ENCODE assay signal across 27 mouse cellular contexts in genomic region chr6:21787274-21787673, GRCm38 (mm10).
DNase-seq lines count a peak whose midpoint lies in the region; ATAC-seq and TF ChIP-seq lines count a peak whose summit lies in the region.
"Had no signal": no experiment of that assay in that cellular context is flagged by ENCODE, and none has a peak within 500 bp of the region (broad histone marks: within the 10 kb centered on the region; RNA-seq: fewer than 3 reads in every experiment).

No protein-coding gene starts in this region.

- no peaks in the 10 kb centered on the region for H3K36me3 ChIP-seq in midbrain, embryonic 14.5 days (ENCODE audit: control insufficient read depth, insufficient read depth, low read length)
- no peaks in the 10 kb centered on the region for H3K36me3 ChIP-seq in midbrain, embryonic 16.5 days (ENCODE audit: control insufficient read depth, insufficient read depth, low read length)
- no peaks in the 10 kb centered on the region for H3K36me3 ChIP-seq in intestine, postnatal 0 days (ENCODE audit: control insufficient read depth, insufficient read depth)
- H3K36me3 ChIP-seq in liver, embryonic 16.5 days (ENCODE audit: control insufficient read depth, insufficient read depth) = no peaks in the 10 kb centered on the region
- 0 out of 2 replicates have a peak, but pooled peaks cover 5% of the 10 kb centered on the region for H3K36me3 ChIP-seq in hindbrain, embryonic 14.5 days (replicated peaks; ENCODE audit: control insufficient read depth, insufficient read depth)
- H3K36me3 ChIP-seq: forebrain, embryonic 12.5 days; heart, embryonic 15.5 days; hindbrain, embryonic 10.5 days; kidney, embryonic 15.5 days; midbrain, embryonic 10.5 days; neural tube, embryonic 15.5 days had no signal

- H3K27me3 ChIP-seq in midbrain, embryonic 14.5 days (ENCODE audit: control insufficient read depth, insufficient read depth, low read length) = no peaks in the 10 kb centered on the region
- H3K27me3 ChIP-seq in midbrain, embryonic 16.5 days (ENCODE audit: control insufficient read depth, insufficient read depth, low read depth, low read length) = no peaks in the 10 kb centered on the region
- H3K27me3 ChIP-seq in intestine, postnatal 0 days (replicated peaks; ENCODE audit: control insufficient read depth, insufficient read depth, low read length) = no peaks in the 10 kb centered on the region
- H3K27me3 ChIP-seq in liver, embryonic 16.5 days (ENCODE audit: control insufficient read depth, insufficient read depth, low read depth, low read length) = no peaks in the 10 kb centered on the region
- H3K27me3 ChIP-seq in hindbrain, embryonic 14.5 days (ENCODE audit: control insufficient read depth, insufficient read depth, low read length) = no peaks in the 10 kb centered on the region
- H3K27me3 ChIP-seq: heart, embryonic 15.5 days; kidney, embryonic 15.5 days; neural tube, embryonic 15.5 days; Patski had no signal

- no peak for TF ChIP-seq CTCF in intestine, postnatal 0 days (IDR thresholded peaks at IDR 0.05; ENCODE audit: low read depth)

- intact Hi-C loops in heart, postnatal 25 days (cut with DNase I) = no loop called here

- H3K9ac ChIP-seq in midbrain, embryonic 14.5 days (replicated peaks; ENCODE audit: low read length) = no peak overlapping the region
- H3K9ac ChIP-seq in midbrain, embryonic 16.5 days (ENCODE audit: low read depth, low read length) = no peak overlapping the region
- H3K9ac ChIP-seq in intestine, postnatal 0 days (ENCODE audit: low read depth, low read length) = no peak overlapping the region
- H3K9ac ChIP-seq in liver, embryonic 16.5 days (ENCODE audit: low read depth, low read length) = no peak overlapping the region
- H3K9ac ChIP-seq in hindbrain, embryonic 14.5 days = no peak overlapping the region
- H3K9ac ChIP-seq: forebrain, embryonic 12.5 days; heart, embryonic 15.5 days; kidney, embryonic 15.5 days; neural tube, embryonic 15.5 days had no signal

- H3K4me1 ChIP-seq in midbrain, embryonic 14.5 days (ENCODE audit: control insufficient read depth, insufficient read depth, low read length) = 0 out of 2 replicates have a peak, but pooled peaks cover 7% of the 10 kb centered on the region
- no peaks in the 10 kb centered on the region for H3K4me1 ChIP-seq in midbrain, embryonic 16.5 days (ENCODE audit: control insufficient read depth, insufficient read depth, low read length)
- no peaks in the 10 kb centered on the region for H3K4me1 ChIP-seq in intestine, postnatal 0 days (replicated peaks; ENCODE audit: control insufficient read depth, insufficient read depth, low read length)
- peaks cover 29% of the 10 kb centered on the region for H3K4me1 ChIP-seq in liver, embryonic 16.5 days (ENCODE audit: control insufficient read depth, low read depth, low read length)
- no peaks in the 10 kb centered on the region for H3K4me1 ChIP-seq in hindbrain, embryonic 14.5 days (replicated peaks; ENCODE audit: control insufficient read depth, insufficient read depth, low read length)
- H3K4me1 ChIP-seq: heart, embryonic 15.5 days had no signal

- no peak overlapping the region for H3K4me3 ChIP-seq in midbrain, embryonic 14.5 days (replicated peaks; ENCODE audit: low read depth, low read length)
- H3K4me3 ChIP-seq in midbrain, embryonic 16.5 days (ENCODE audit: low read depth, low read length) = no peak overlapping the region
- no peak overlapping the region for H3K4me3 ChIP-seq in intestine, postnatal 0 days (ENCODE audit: low read depth, low read length)
- H3K4me3 ChIP-seq in liver, embryonic 16.5 days (ENCODE audit: low read depth, low read length) = no peak overlapping the region; the same call in 1 of the 2 replicates
- no peak overlapping the region for H3K4me3 ChIP-seq in hindbrain, embryonic 14.5 days (replicated peaks; ENCODE audit: low read length)
- H3K4me3 ChIP-seq: forebrain, embryonic 12.5 days; heart, adult 2 months; heart, embryonic 15.5 days; hindbrain, embryonic 10.5 days; kidney, embryonic 15.5 days; midbrain, embryonic 10.5 days; neural tube, embryonic 15.5 days had no signal

- DNase-seq in midbrain, embryonic 14.5 days = peak; percentile 10
- DNase-seq in c-Kit-positive CD71-positive TER-119-negative erythroid progenitor cells, embryonic 14.5 days (ENCODE audit: low read depth) = peak; percentile 40
- no peak for DNase-seq in hindbrain, embryonic 14.5 days (ENCODE audit: low spot score)
- no peak for DNase-seq in layer of hippocampus, adult 11-12 months (ENCODE audit: low spot score)
- no peak for DNase-seq in heart, postnatal 25 days (ENCODE audit: low spot score)
- DNase-seq: adrenal gland, adult 8-10 months; cerebellum, adult 9-11 months; embryo, embryonic 11 days; gastrocnemius, postnatal 10 days; heart, adult 2 months; layer of hippocampus, postnatal 36 days; left cerebral cortex, postnatal 4 days; lung, postnatal 36 days; right cerebral cortex, postnatal 14 days; spleen, adult 18-20 months; thymus, postnatal 25 days had no signal

- ATAC-seq in midbrain, embryonic 14.5 days (ENCODE audit: low FRiP score, low TSS enrichment) = no peak
- ATAC-seq in midbrain, embryonic 16.5 days = no peak
- no peak for ATAC-seq in intestine, postnatal 0 days
- peak; percentile 75 for ATAC-seq in liver, embryonic 16.5 days (ENCODE audit: low read depth)
- ATAC-seq in hindbrain, embryonic 14.5 days (ENCODE audit: low FRiP score) = no peak
- ATAC-seq: inflammation-experienced regulatory T-cells, adult 6 months; Patski had no signal

- WGBS in midbrain, embryonic 14.5 days = 19% methylated on average over 6 of the region's 6 CpGs
- WGBS in midbrain, embryonic 16.5 days = 18% methylated on average over 6 of the region's 6 CpGs
- WGBS in intestine, postnatal 0 days = 27% methylated on average over 6 of the region's 6 CpGs
- 14% methylated on average over 6 of the region's 6 CpGs for WGBS in liver, embryonic 16.5 days (ENCODE audit: insufficient replicate concordance)
- 33% methylated on average over 6 of the region's 6 CpGs for WGBS in hindbrain, embryonic 14.5 days

- no peaks in the 10 kb centered on the region for H3K9me3 ChIP-seq in midbrain, embryonic 14.5 days (ENCODE audit: control insufficient read depth, low read length)
- H3K9me3 ChIP-seq in midbrain, embryonic 16.5 days (replicated peaks; ENCODE audit: control insufficient read depth, low read length, poor library complexity, severe bottlenecking) = no peaks in the 10 kb centered on the region
- no peaks in the 10 kb centered on the region for H3K9me3 ChIP-seq in intestine, postnatal 0 days (ENCODE audit: control insufficient read depth)
- no peaks in the 10 kb centered on the region for H3K9me3 ChIP-seq in liver, embryonic 16.5 days (replicated peaks; ENCODE audit: control insufficient read depth, low read length)
- H3K9me3 ChIP-seq in hindbrain, embryonic 14.5 days (ENCODE audit: control insufficient read depth, low read length) = no peaks in the 10 kb centered on the region
- H3K9me3 ChIP-seq: forebrain, embryonic 12.5 days; heart, embryonic 15.5 days; hindbrain, embryonic 10.5 days; kidney, embryonic 15.5 days; midbrain, embryonic 10.5 days; neural tube, embryonic 15.5 days had no signal

- H3K27ac ChIP-seq in midbrain, embryonic 14.5 days (replicated peaks; ENCODE audit: low read depth, low read length) = no peak overlapping the region
- no peak overlapping the region for H3K27ac ChIP-seq in midbrain, embryonic 16.5 days (ENCODE audit: low read length)
- no peak overlapping the region; the same call in 1 of the 2 replicates for H3K27ac ChIP-seq in intestine, postnatal 0 days (ENCODE audit: low read depth, low read length)
- peak overlapping the region; percentile 39; the same call in 1 of the 2 replicates for H3K27ac ChIP-seq in liver, embryonic 16.5 days (ENCODE audit: low read length)
- no peak overlapping the region for H3K27ac ChIP-seq in hindbrain, embryonic 14.5 days
- H3K27ac ChIP-seq: forebrain, embryonic 12.5 days; heart, adult 2 months; heart, embryonic 15.5 days; hindbrain, embryonic 10.5 days; kidney, embryonic 15.5 days; midbrain, embryonic 10.5 days; neural tube, embryonic 15.5 days had no signal

- no peak overlapping the region for H3K4me2 ChIP-seq in midbrain, embryonic 14.5 days (ENCODE audit: low read length)
- no peak overlapping the region for H3K4me2 ChIP-seq in midbrain, embryonic 16.5 days (ENCODE audit: low read length)
- H3K4me2 ChIP-seq in intestine, postnatal 0 days (replicated peaks; ENCODE audit: low read depth) = peak overlapping the region; percentile 49
- H3K4me2 ChIP-seq in liver, embryonic 16.5 days (ENCODE audit: low read depth, low read length) = peak overlapping the region; percentile 29
- no peak overlapping the region for H3K4me2 ChIP-seq in hindbrain, embryonic 14.5 days (replicated peaks)
- H3K4me2 ChIP-seq: forebrain, embryonic 12.5 days; heart, embryonic 15.5 days; kidney, embryonic 15.5 days; neural tube, embryonic 15.5 days had no signal

Comparison
In these comparisons a context has a peak if more than half of its experiments do, and no peak if none do; other contexts are left out.
1. DNase-seq: peak in midbrain, embryonic 14.5 days (single experiment) and c-Kit-positive CD71-positive TER-119-negative erythroid progenitor cells, embryonic 14.5 days (single experiment); none in hindbrain, embryonic 14.5 days (single experiment), layer of hippocampus, adult 11-12 months (single experiment) and heart, postnatal 25 days (single experiment).
2. H3K4me2 ChIP-seq: peak in intestine, postnatal 0 days (single experiment) and liver, embryonic 16.5 days (single experiment); none in midbrain, embryonic 14.5 days (single experiment), midbrain, embryonic 16.5 days (single experiment) and hindbrain, embryonic 14.5 days (single experiment).